Mouse (Mus musculus) retina, adult 2 months (tissue): Measurements from ENCODE around the gene Ap1g2.

ENCODE experiments used
- DNase-seq: peaks from one replicate; pipeline ENCODE4 v3.0.0-alpha.2; 2012; ENCODE audit warnings: low read depth, low spot score

The Ap1g2 gene

DNA sequence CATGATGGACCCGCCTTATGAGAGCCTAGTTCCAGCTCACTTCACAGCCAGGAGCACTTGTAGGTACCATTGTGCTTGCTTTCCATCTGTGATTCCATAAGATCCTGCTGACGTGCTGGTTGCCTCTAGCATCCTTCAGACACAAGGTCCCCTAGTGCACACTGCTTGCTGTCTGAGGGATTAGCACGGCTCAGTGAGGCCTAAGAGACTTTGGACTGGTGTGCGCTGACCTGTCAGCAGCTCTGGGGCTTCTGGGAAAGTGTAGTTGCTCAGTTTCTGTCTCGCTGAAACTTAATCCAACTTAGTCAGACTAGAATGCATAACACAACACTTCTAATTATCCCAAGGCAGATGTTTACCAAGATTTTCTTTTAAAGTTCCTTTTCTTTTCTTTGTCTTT lies 46.5 kb downstream of the Ap1g2 start:
- DNase-seq: peak; percentile 68

DNA sequence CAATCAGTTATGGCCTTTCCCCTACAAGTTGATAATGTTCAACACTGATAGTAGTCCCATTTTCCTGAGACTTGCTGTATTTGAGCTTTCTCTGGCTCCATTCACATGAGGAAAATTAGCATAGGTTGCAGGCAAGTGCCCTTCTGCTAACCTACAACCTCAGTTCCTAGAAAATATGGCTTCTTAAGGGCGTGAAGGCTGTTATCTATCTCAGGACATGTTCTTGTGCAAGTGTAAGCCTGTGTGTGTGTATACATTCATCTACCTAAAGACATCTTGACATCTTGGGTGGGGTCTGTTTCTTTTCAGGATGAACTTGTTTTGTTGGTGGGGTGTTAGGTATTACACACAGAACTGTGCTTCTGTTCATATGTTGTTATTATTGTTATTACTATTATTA lies 47.4 kb downstream of the Ap1g2 start:
- DNase-seq: no peak

DNA sequence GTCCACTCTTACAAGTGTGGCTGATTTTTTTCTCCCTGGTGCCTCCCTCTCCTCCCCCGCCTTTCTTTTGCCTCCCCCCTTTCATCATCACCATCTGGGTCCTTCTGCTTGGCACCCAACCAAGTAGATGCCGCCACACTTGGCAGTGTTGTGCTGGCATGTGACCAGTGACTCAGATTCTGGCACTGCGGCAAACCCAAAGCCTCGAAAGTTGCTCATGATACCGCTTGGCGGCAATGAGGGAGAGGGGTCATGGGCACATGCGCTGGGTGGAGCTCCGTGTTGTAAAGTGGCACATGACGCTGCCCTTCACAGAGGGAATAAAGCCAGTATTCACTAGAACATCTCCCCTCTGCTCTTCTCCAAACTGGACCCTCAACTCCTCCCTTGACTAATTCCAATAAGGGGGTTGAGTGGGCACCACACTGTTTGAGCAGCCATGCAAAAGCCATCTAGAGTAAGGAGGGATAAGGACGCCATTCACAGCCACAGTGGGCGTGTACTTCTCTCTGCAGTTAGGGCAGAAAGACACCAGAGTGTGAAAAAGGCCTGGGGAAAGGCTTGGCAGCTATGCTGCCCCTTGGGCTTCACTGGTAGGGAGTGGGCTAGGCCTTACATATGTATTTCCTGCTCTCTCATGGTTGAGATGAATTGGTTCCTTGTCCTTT lies 51.1 kb downstream of the Ap1g2 start:
- DNase-seq: no peak

DNA sequence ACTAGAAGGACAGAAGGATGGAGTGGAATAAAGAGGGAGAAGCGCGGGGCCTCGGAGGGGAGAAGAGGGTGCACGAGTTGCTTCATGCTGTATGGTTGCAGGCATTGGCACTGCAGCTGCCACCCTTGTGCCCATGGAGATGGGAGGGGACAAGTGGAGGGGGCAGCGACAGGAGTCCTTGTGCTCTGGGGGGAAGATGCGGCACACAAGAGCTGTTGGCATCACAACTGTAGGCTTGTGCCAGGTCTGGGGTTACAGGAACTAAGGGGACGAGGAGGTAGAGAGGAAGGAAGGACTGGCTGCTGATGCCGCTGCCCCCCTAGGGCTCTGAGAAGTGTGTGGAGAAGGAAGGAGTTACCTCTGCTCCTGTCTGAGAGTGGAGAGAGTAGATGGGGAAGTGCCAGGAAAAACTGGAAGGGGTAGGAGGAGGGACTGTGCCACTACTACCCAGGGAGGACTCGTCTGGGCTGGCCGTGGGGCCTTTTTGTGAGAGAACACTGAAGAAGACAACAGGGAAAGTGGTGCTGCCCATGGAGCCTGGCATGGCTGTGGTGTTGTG lies 52.1 kb downstream of the Ap1g2 start:
- DNase-seq: no peak

DNA sequence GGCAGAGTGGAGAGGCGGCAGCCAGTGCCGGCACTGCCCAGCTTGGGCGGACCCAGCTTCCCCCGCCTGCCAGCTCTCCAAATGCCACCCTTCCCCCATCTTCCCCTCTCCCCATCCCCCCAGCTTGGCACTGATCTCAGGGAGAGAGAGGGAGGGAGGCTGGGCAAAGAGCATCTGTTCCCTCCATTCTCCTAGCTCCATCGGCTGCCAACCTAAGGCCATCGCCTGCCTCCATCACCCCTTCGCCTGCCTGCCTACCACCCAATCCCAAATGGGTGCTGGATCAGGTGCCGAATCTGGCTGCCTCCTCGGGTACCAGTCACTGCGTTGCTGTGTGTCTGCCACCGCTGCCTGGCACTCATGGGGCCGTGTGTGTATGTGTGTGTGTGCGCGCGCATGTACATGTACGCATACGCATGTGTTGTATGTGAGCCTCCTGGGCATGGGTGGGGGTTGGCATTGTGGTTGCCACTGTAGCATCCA lies 52.6 kb downstream of the Ap1g2 start:
- peak; percentile 54 for DNase-seq

DNA sequence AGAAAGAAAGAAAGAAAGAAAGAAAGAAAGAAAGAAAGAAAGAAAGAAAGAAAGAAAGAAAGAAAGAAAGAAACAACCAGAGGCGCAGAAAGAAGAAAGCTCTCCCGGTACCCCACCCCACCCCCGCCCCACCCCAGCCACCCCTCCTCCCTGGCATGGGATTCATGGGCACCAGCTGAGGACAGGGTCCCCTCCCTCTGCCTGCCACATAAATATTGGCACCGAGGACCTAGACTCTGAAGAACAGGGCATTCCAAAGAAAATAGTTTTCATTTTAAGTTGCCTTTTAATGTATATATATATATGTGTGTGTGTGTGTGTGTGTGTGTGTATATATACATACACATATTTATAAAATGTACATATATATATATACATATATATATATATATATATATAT lies 53.3 kb downstream of the Ap1g2 start:
- no peak for DNase-seq

DNA sequence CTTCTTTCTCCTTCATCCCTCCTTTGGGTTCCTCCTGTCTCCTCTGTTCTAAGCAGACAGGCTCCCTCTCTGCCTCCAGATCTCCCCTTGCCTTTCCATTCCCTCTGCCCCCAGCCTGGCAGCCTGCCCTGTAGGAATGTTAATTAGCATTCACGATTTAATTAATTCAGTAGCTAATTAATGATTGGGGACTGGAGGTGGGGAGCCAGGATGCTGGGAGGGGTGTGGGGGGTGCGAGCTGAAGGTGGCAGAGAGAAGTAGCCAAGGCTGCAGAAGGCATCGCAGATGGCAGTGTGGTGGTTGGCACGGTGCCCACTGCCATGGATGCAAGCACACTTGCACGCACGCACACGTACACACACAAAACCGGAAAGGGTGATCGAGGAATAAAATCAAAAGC lies 53.9 kb downstream of the Ap1g2 start:
- no peak for DNase-seq
